Mouse (Mus musculus) liver, postnatal 0 days (tissue): ENCODE measurements at regions not wholly inside any gene's neighbourhood (a gene's known extent, or its start where the extent isn't known, plus 50 kb on each side); places are given as distances from the start of the nearest gene placed in this dataset. TPM values are rescaled to one million over a fixed set of nuclear protein-coding genes. Genes with fewer than 3 reads are reported as not detected.

Experiments
- ATAC-seq: fragments of 200-750 bp; cut with Nextera tagmentation; 2 replicates; pipeline ENCODE4 v1.8.0; 2017; ENCODE audit warnings: mild to moderate bottlenecking, moderate library complexity
- DNase-seq: peaks from one replicate; pipeline ENCODE4 v3.0.0-alpha.2; 2016
- H3K27ac ChIP-seq: fragments of 300-500 bp; sonication (generic); 2 replicates; pipeline ENCODE4 v1.5.1; 2014; ENCODE audit warnings: antibody characterized with exemption, moderate library complexity, mild to moderate bottlenecking, low read depth
- H3K27me3 ChIP-seq: fragments of 300-500 bp; sonication (generic); 2 replicates; pipeline ENCODE4 v1.6.1; 2014; ENCODE audit warnings: low read length, control low read depth, mixed read lengths; ENCODE audit not compliant: insufficient read depth
- H3K36me3 ChIP-seq: fragments of 300-500 bp; sonication (generic); replicated peaks from 2 replicates; pipeline ENCODE4 v1.6.1; 2014; ENCODE audit warnings: mild to moderate bottlenecking, control low read depth, low read length, moderate library complexity, mixed read lengths; ENCODE audit not compliant: insufficient read depth
- H3K4me1 ChIP-seq: fragments of 300-500 bp; sonication (generic); 2 replicates; pipeline ENCODE4 v1.6.1; 2014; ENCODE audit warnings: antibody characterized with exemption, mild to moderate bottlenecking, control low read depth; ENCODE audit not compliant: insufficient read depth
- H3K4me2 ChIP-seq: fragments of 300-500 bp; sonication (generic); 2 replicates; pipeline ENCODE4 v1.6.1; 2014; ENCODE audit warnings: low read depth, mild to moderate bottlenecking, low read length, moderate library complexity, mixed read lengths
- H3K4me3 ChIP-seq: fragments of 300-500 bp; sonication (generic); 2 replicates; pipeline ENCODE4 v1.5.1; 2014; ENCODE audit warnings: low read depth, low read length
- H3K9ac ChIP-seq: fragments of 300-500 bp; sonication (generic); replicated peaks from 2 replicates; pipeline ENCODE4 v1.6.1; 2014; ENCODE audit warnings: mild to moderate bottlenecking, moderate library complexity
- H3K9me3 ChIP-seq: fragments of 300-500 bp; sonication (generic); 2 replicates; pipeline ENCODE4 v1.6.1; 2016; ENCODE audit warnings: mild to moderate bottlenecking, control low read depth, low read length, mixed read lengths
- CTCF ChIP-seq: sonication (generic); IDR thresholded peaks from 2 replicates; pipeline ENCODE4 v1.5.1; 2016; ENCODE audit warnings: antibody characterized with exemption, low read depth
- EP300 ChIP-seq: IDR thresholded peaks from 2 replicates; pipeline ENCODE4 v1.6.1; 2016; ENCODE audit warnings: antibody characterized with exemption, low read depth, mild to moderate bottlenecking
- WGBS: fragments of 180-500 bp; shearing (Covaris S2); extraction: QIAGEN DNeasy Blood & Tissue Kit; methylation state at CpG from one replicate; pipeline ENCODE4 v1.1.7; 2014; ENCODE audit not compliant: insufficient replicate concordance; 5-methylcytosine and 5-hydroxymethylcytosine counted together
- microRNA-seq: library from miRNA; unstranded; fragments of <30 nt; microRNA quantifications from one replicate; pipeline ENCODE4, GENCODE M21; 2016

DNA sequence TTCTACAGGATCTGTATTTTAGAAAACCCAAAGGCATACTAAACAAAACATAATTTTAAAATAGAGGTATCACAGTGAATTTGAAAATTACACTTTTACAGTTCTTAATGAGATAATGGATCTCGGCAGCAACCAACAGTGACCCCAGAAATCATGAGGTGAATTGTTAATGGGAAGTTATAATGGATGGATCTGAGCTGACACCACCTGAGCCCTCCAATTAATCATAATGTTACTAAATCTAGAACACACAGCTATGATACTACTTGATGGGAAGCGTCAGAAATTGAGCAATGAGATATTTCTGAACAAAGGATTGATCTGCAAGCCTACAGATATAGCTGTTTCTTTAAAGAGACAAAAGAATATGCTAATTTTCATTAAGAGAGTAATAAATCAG lies 75.2 kb upstream of the Pex5l start:
- Histone ChIP-seq H3K36me3 (no peaks in the 10 kb centered on the region), H3K27ac (no peak overlapping the region), H3K9me3 (no peaks in the 10 kb centered on the region), H3K27me3 (no peaks in the 10 kb centered on the region), H3K9ac (no peak overlapping the region), H3K4me2 (no peak overlapping the region), H3K4me3 (no peak overlapping the region), H3K4me1 (no peaks in the 10 kb centered on the region)
- WGBS: 63% methylated on average over 2 of the region's 2 CpGs
- TF ChIP-seq EP300 (no peak), CTCF (no peak)
- no peak for DNase-seq
- ATAC-seq: no peak

DNA sequence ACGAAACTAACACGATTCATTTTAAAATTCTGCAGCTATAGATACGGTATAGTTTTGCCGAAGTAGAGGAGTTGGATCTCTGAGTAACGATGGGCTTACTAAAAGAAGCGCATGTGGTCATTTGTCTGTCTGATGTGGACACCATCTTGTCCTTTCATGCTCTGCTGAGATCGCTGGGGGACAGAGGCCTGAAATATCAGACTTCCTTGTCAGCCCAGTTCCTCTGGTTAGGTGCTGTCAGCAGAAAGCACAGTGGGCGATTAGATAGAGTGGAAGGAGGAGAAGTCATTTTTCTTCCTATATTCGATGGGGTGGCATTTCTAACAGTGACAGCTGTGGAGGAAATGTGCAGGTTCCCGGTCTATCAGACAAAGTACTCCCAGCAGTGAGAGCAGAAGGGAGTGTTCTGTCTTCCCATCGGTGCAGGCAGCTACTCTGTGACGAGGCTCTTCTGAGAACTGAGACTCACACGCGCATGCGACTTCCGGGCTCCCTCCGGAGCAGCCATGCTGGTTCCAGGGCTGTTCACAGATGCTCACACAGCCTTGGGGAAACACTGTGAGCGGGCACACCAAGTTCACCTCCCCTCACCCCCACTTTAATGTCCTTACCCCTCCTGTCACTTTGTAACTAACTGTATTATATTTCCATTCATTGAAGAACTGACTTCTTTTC lies 74.5 kb upstream of the Pex5l start:
- Histone ChIP-seq H3K9ac (no peak overlapping the region), H3K4me3 (no peak overlapping the region), H3K4me1 (no peaks in the 10 kb centered on the region), H3K27ac (no peak overlapping the region), H3K36me3 (no peaks in the 10 kb centered on the region), H3K9me3 (no peaks in the 10 kb centered on the region), H3K4me2 (no peak overlapping the region), H3K27me3 (no peaks in the 10 kb centered on the region)
- no peak for DNase-seq
- 56% methylated on average over 18 of the region's 18 CpGs for WGBS
- TF ChIP-seq CTCF (no peak), EP300 (no peak)
- ATAC-seq: no peak

DNA sequence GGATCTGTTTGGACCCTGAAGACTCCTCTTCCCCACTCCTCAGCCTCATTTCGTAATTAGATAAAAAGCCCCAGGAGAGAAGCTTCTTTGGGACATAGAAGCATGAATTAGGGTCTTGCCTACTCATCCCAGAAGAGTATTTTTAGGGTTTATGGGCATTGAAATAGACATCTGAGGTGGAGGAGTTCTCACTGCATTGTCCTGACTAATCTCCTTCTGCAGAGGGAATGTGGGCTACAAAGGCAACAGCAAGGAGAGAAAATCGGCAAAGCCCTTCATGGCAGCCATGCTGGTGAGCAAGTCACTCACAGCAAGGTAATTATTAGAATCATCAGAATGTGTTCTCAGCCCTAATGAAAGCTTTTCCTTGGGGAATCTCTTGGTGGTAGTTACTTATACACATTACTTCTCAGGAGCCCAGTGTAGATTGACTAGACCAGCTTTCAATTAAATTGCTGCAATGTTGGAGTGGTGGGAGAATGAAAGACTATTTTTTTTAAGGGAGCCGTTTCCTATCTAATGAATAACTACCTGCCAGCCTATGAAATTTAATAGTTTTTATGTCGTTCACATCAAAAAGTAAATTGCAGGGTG lies 68.3 kb upstream of the Pex5l start:
- no peak overlapping the region for H3K27ac ChIP-seq
- no peak for DNase-seq
- H3K27me3 ChIP-seq: no peaks in the 10 kb centered on the region
- TF ChIP-seq CTCF (no peak), EP300 (no peak)
- no peaks in the 10 kb centered on the region for H3K4me1 ChIP-seq
- H3K4me3 ChIP-seq: no peak overlapping the region
- no peak overlapping the region for H3K9ac ChIP-seq
- no peaks in the 10 kb centered on the region for H3K36me3 ChIP-seq
- no peaks in the 10 kb centered on the region for H3K9me3 ChIP-seq
- ATAC-seq: no peak
- no peak overlapping the region for H3K4me2 ChIP-seq
- WGBS: 74% methylated on average over 4 of the region's 4 CpGs

Small RNA genes lying in the stretch of these regions (microRNA-seq; reads per million reads assigned to microRNA genes)
- not detected for gene Gm27974
